Mouse (Mus musculus): ENCODE results near the gene Pola1.
A peak's percentile ranks its signal among the peaks of the same experiment; 100 is the strongest.

Gene Pola1

DNA sequence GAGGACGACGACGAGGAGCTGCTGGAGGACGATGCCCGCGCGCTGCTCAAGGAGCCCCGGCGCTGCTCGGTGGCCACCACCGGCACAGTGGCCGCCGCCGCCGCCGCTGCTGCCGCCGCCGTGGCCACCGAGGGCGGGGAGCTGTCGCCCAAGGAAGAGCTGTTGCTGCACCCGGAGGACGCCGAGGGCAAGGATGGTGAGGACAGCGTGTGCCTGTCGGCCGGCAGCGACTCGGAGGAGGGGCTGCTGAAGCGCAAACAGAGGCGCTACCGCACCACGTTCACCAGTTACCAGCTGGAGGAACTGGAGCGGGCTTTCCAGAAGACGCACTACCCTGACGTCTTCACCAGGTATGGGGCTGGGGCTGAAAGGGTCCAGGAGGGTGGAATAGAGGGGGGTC, 342.9 kb downstream of the Pola1 start:
- no peak for DNase-seq (ENCODE audit: low read depth, low spot score)

DNA sequence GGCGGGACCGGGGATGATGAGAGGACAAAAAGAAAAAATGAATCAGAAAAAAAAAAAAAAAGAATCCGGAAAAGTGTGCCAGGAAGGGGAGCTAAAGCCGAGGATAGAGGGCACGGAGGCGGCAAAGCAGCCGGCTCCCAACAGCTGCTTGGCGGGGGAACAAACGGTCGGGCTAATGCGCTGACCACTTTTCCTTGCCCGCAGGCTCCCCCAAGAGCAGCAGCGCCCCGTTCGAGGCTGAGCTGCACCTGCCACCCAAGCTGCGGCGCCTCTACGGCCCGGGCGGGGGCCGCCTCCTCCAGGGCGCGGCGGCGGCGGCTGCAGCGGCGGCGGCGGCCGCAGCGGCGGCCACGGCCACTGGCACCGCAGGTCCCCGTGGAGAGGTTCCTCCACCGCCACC, 343.6 kb downstream of the Pola1 start:
- no peak for DNase-seq (ENCODE audit: low read depth, low spot score)

DNA sequence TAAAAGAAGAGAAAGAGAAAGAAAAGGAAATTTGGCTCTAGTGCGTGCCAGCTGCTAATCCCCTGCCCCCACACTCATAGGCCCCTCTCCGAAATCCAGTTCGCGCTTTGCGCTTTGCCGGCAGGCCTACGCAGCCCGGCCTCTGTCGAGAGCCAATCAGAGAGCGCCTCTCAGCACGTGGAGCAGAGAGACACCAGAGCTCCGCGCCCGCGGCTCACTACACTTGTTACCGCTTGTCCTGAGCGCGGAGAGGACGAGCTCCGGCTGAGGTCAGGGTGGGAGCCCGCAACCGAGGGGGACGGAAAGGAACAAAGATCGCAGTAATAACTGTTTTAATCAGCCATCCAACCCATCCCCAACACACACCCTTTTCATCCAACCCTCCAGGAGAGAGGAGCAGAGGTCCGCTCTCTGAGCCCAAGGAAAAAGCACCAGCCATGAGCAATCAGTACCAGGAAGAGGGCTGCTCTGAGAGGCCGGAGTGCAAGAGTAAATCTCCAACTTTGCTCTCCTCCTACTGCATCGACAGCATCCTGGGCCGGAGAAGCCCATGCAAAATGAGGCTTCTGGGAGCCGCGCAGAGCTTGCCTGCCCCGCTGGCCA, 345.6 kb downstream of the Pola1 start, which contains the start of gene Arx:
TSS of gene Arx (plus strand) at position 155 of the 603 bp plus-strand sequence.
- peak; percentile 67 for DNase-seq (ENCODE audit: low read depth, low spot score)

DNA sequence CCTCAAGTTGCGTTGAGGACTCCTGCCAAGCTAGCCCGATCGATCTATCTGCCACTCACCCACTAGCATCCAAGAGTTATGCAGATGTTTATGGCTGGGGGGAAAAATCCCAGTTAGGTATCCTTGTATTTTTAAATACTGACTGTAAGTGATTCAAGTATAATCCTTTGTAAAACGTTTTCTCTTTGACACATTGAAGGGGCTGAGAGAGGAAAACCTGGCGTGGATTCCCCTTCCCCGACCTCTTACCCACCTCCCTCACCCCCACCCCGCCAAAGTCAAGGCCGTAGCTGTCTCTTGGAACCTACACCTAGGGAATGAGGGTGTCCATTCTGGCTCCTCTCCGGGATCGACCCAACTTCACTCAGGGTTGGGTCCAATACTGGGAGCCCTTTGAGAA, 346.9 kb downstream of the Pola1 start:
- DNase-seq (ENCODE audit: low read depth, low spot score), result no peak

DNA sequence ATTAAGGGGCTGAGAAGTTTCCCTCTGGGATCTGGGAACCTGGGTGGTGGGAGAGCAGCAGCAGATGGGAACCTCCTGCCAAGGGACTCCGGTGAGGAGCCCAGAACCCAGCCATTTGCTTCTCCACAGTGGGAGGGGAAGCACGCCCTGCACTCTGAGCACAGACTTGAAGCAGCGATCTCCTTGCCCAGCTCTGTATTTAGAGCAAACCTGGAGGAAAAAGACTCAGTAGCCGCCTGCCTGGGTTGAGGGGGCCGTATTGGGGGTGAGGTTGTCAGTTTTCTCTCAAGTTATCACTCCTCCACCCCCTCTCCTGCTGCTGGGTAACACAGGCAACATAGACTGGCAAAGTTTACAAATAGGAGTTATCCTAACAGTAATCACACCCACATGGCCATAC, 350.2 kb downstream of the Pola1 start:
- DNase-seq (ENCODE audit: low read depth, low spot score), result no peak

DNA sequence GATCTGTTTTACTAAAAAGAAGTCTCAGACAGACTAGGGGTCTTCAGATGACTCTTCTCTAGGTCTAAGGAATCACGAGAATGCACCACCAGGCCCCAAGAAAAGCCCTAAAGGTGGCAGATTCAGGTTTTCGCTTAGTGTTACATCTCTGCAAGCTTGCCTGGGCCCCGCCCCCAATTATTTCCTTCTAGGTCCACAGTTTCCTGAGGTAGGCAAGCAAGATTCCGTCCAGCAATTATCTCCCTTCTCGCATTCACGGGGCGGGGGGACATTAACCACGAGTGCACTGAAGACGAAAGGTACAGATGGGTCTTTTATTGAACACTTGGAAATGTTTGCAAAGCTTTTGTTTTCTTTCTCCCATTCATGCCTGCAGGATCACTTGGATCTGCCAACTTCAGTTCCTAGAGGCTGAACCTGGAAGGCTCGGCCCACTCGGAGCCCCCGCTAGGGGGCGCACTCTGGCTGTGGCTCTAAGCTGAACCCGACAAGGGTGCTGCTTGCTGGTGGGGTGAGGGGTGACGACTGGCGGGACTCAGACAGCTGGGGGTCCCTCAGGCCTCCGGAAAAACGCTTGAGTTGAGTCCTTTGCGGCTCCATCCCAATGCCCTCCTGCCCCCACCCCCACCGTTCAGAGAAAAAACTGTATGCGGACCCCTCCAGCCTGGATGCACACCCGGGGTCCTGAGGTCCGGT, 350.8 kb downstream of the Pola1 start:
- peak; percentile 32 for DNase-seq (ENCODE audit: low read depth, low spot score)

DNA sequence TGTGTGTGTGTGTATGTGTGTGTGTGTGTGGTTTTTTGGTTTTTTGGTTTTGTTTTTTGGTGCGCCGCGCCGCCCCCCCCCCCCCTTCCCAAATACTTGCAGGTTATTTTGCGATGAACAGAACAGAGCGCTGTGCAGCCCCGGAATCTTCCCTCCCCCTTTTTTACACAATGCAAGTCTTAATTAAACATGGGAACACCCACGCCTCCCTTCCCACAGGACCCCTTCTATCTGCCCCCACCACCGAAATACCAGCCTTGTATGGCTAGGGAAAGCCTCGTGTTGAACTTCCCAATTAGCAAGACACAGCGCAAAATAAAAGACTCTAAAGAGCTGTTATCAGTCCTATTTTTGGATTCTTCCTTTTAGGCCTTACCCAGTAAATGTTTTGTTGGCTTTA, 352.0 kb downstream of the Pola1 start:
- no peak for DNase-seq (ENCODE audit: low read depth, low spot score)

DNA sequence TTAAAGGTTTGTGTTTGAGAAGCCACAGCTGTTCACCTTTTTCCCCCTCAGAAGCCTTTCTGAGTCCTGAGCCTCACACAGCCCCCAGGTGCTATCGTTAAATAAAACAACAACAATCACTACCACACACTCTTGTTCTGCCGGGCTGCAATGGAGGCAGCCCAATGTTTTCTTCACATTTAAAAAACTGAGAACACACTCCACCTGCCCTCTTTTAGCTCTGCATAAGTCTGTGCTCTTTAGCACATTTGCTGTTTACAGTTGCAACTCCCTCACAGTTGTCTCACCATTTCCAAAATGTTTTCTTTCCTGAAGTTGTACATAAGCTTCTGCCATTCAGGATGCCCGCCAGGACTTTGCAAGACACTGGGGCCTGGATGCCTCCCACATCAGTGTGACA, 356.3 kb downstream of the Pola1 start:
- no peak for DNase-seq (ENCODE audit: low read depth, low spot score)

All from CD4-positive helper T cell, adult 2 months (primary cell).